Mouse (Mus musculus) myocyte (in vitro differentiated cells): ENCODE data around the gene Pheta1. TPM values are rescaled to one million over a fixed set of nuclear protein-coding genes. Genes with fewer than 3 reads are reported as not detected.

Experiments used
- H3K27me3 ChIP-seq: one replicate; pipeline ENCODE4 v1.6.1; 2011; ENCODE audit not compliant: control insufficient read depth, insufficient read depth, insufficient read length
- H3K36me3 ChIP-seq: one replicate; pipeline ENCODE4 v1.6.1; 2011; ENCODE audit not compliant: control insufficient read depth, insufficient read depth
- H3K4me2 ChIP-seq: one replicate; pipeline ENCODE4 v1.6.1; 2011; ENCODE audit warnings: low read depth, control low read depth
- H3K4me3 ChIP-seq: one replicate; pipeline ENCODE4 v1.5.1; 2011; ENCODE audit warnings: mild to moderate bottlenecking, control low read depth, moderate library complexity
- H3K79me2 ChIP-seq: one replicate; pipeline ENCODE4 v1.6.1; 2011; ENCODE audit not compliant: control insufficient read depth, insufficient read depth
- H3ac ChIP-seq: one replicate; pipeline ENCODE4 v1.6.1; 2011; ENCODE audit not compliant: control insufficient read depth, insufficient read length
- CEBPB ChIP-seq: IDR thresholded peaks from 2 replicates; pipeline ENCODE4 v1.6.1; 2011; ENCODE audit warnings: mild to moderate bottlenecking, moderate library complexity; ENCODE audit not compliant: poor library complexity, insufficient read depth, severe bottlenecking
- E2F4 ChIP-seq: IDR thresholded peaks from one replicate; pipeline ENCODE4 v1.6.1; 2011; ENCODE audit warnings: mild to moderate bottlenecking, control low read depth, moderate library complexity; ENCODE audit not compliant: insufficient read depth
- MAX ChIP-seq: IDR thresholded peaks from one replicate; pipeline ENCODE4 v1.6.1; 2011; ENCODE audit warnings: low read depth, mild to moderate bottlenecking, control low read depth
- MYOD1 ChIP-seq, 3 experiments: IDR thresholded peaks; one replicate each; pipeline ENCODE4 v1.6.1; 2011; ENCODE audit warnings: control low read depth in 2 of 3, low read depth in 2 of 3, mild to moderate bottlenecking in 2 of 3, moderate library complexity in 1 of 3; ENCODE audit not compliant: insufficient read length in 2 of 3, control insufficient read depth in 1 of 3
- MYOG ChIP-seq, 3 experiments: IDR thresholded peaks; one replicate each; pipeline ENCODE4 v1.6.1; 2011; ENCODE audit warnings: control low read depth in 2 of 3, low read depth in 2 of 3, mild to moderate bottlenecking in 2 of 3; ENCODE audit not compliant: insufficient read length in 2 of 3, control insufficient read depth in 1 of 3, insufficient read depth in 1 of 3
- POLR2A ChIP-seq: IDR thresholded peaks from one replicate; pipeline ENCODE4 v1.6.1; 2011; ENCODE audit warnings: low read depth, mild to moderate bottlenecking, control low read depth, moderate library complexity; ENCODE audit not compliant: insufficient read length
- POLR2AphosphoS2 ChIP-seq: IDR thresholded peaks from one replicate; pipeline ENCODE4 v1.6.1; 2011; ENCODE audit warnings: low read depth, control low read depth; ENCODE audit not compliant: insufficient read length
- REST ChIP-seq: IDR thresholded peaks from one replicate; pipeline ENCODE4 v1.6.1; 2011; ENCODE audit warnings: mild to moderate bottlenecking, control low read depth, moderate library complexity; ENCODE audit not compliant: insufficient read depth, insufficient read length
- SRF ChIP-seq: IDR thresholded peaks from one replicate; pipeline ENCODE4 v1.6.1; 2011; ENCODE audit warnings: low read depth; ENCODE audit not compliant: control insufficient read depth, insufficient read length
- TCF12 ChIP-seq: IDR thresholded peaks from one replicate; pipeline ENCODE4 v1.6.1; 2011; ENCODE audit warnings: mild to moderate bottlenecking, control low read depth; ENCODE audit not compliant: poor library complexity, insufficient read depth, severe bottlenecking
- TCF3 ChIP-seq: IDR thresholded peaks from one replicate; pipeline ENCODE4 v1.6.1; 2011; ENCODE audit warnings: low read depth, control low read depth; ENCODE audit not compliant: insufficient read length
- USF1 ChIP-seq: IDR thresholded peaks from one replicate; pipeline ENCODE4 v1.6.1; 2011; ENCODE audit warnings: low read depth, mild to moderate bottlenecking, control low read depth, moderate library complexity
- polyA plus RNA-seq: library from polyadenylated mRNA; unstranded; fragments of >200 nt; fragmentation: generic; extraction: Trizol; gene quantifications from one replicate; pipeline ENCODE4 v1.2.1, GENCODE M21; 2012; ENCODE audit warnings: missing spikeins

Gene Pheta1
- polyA plus RNA-seq, 1 experiment = 9.8 TPM

- Histone ChIP-seq H3K4me2 (no peak overlapping the region), H3K27me3 (no peaks in the 10 kb centered on the region), H3ac (no peak overlapping the region), H3K79me2 (peaks cover 41% of the 10 kb centered on the region), H3K36me3 (peaks cover 49% of the 10 kb centered on the region), H3K4me3 (no peak overlapping the region)
- no peak for TF ChIP-seq USF1
Observed at GRCm38 (mm10) chr5:121819559-121819958, 29.2 kb upstream of the Pheta1 start.

- Histone ChIP-seq H3ac (no peak overlapping the region), H3K79me2 (peaks cover 47% of the 10 kb centered on the region), H3K27me3 (no peaks in the 10 kb centered on the region), H3K4me2 (peak overlapping the region; percentile 9), H3K4me3 (no peak overlapping the region), H3K36me3 (peaks cover 45% of the 10 kb centered on the region)
- no peak for TF ChIP-seq TCF12
- no peak for TF ChIP-seq POLR2A
- no peak for TF ChIP-seq SRF
- TF ChIP-seq POLR2AphosphoS2 = no peak
- no peak for TF ChIP-seq MYOD1 (IDR thresholded peaks at IDR 0.05; ENCODE audit: control insufficient read depth in 1 of 3, insufficient read length in 2 of 3, low read depth in 2 of 3)
- no peak for TF ChIP-seq MAX
- TF ChIP-seq CEBPB = no peak
- TF ChIP-seq TCF3 = no peak
- no peak for TF ChIP-seq MYOG (IDR thresholded peaks at IDR 0.05; ENCODE audit: control insufficient read depth in 1 of 3, insufficient read depth in 1 of 3, insufficient read length in 2 of 3, low read depth in 2 of 3)
- TF ChIP-seq REST = no peak
- TF ChIP-seq E2F4 = no peak
- no peak for TF ChIP-seq USF1
Observed at GRCm38 (mm10) chr5:121820161-121820560, 28.6 kb upstream of the Pheta1 start.

GRCm38 (mm10) chr5:121820657-121821056, 28.1 kb upstream of the Pheta1 start:
- Histone ChIP-seq H3K79me2 (peaks cover 52% of the 10 kb centered on the region), H3ac (no peak overlapping the region), H3K4me2 (no peak overlapping the region), H3K27me3 (no peaks in the 10 kb centered on the region), H3K4me3 (no peak overlapping the region), H3K36me3 (peaks cover 45% of the 10 kb centered on the region)
- TF ChIP-seq REST (no peak), MYOD1 (IDR thresholded peaks at IDR 0.05; ENCODE audit: control insufficient read depth in 1 of 3, insufficient read length in 2 of 3, low read depth in 2 of 3) (no peak), POLR2A (peak; percentile 38), POLR2AphosphoS2 (peak; percentile 81)

- Histone ChIP-seq H3K36me3 (peaks cover 41% of the 10 kb centered on the region), H3K4me3 (no peak overlapping the region), H3K4me2 (no peak overlapping the region), H3K27me3 (no peaks in the 10 kb centered on the region), H3ac (no peak overlapping the region), H3K79me2 (peaks cover 56% of the 10 kb centered on the region)
- peak; percentile 54 for TF ChIP-seq POLR2AphosphoS2
- TF ChIP-seq USF1 = no peak
- TF ChIP-seq MYOG (IDR thresholded peaks at IDR 0.05; ENCODE audit: control insufficient read depth in 1 of 3, insufficient read depth in 1 of 3, insufficient read length in 2 of 3, low read depth in 2 of 3) = no peak
Observed at GRCm38 (mm10) chr5:121821116-121821515, 27.7 kb upstream of the Pheta1 start.

GRCm38 (mm10) chr5:121821552-121821951, 27.2 kb upstream of the Pheta1 start:
- Histone ChIP-seq H3ac (no peak overlapping the region), H3K79me2 (peaks cover 61% of the 10 kb centered on the region), H3K36me3 (peaks cover 40% of the 10 kb centered on the region), H3K27me3 (no peaks in the 10 kb centered on the region), H3K4me2 (no peak overlapping the region), H3K4me3 (no peak overlapping the region)
- TF ChIP-seq SRF = no peak
- TF ChIP-seq POLR2AphosphoS2 = peak; percentile 58

GRCm38 (mm10) chr5:121822786-121823505, 25.8 kb upstream of the Pheta1 start:
- no peak overlapping the region for H3K4me3 ChIP-seq
- no peak overlapping the region for H3K4me2 ChIP-seq
- peaks cover 43% of the 10 kb centered on the region for H3K36me3 ChIP-seq
- TF ChIP-seq TCF3 = no peak
- TF ChIP-seq POLR2AphosphoS2 = peak; percentile 81
- TF ChIP-seq MAX = no peak
- TF ChIP-seq MYOD1 (IDR thresholded peaks at IDR 0.05; ENCODE audit: control insufficient read depth in 1 of 3, insufficient read length in 2 of 3, low read depth in 2 of 3) = no peak
- TF ChIP-seq SRF = no peak
- no peak overlapping the region for H3ac ChIP-seq
- H3K27me3 ChIP-seq = no peaks in the 10 kb centered on the region
- peaks cover 71% of the 10 kb centered on the region for H3K79me2 ChIP-seq
